Mouse (Mus musculus) cortical plate, adult 2 months (tissue): ENCODE measurements around the gene Prr18.

Source experiments
- CTCF ChIP-seq: fragments of 200-500 bp; IDR thresholded peaks from 2 replicates; pipeline ENCODE4 v1.5.1; 2011; ENCODE audit warnings: mild to moderate bottlenecking, control low read depth, low read length; ENCODE audit not compliant: insufficient read depth; ENCODE audit errors: extremely low read depth
- POLR2A ChIP-seq: fragments of 200-500 bp; IDR thresholded peaks from 2 replicates; pipeline ENCODE4 v1.6.1; 2011; ENCODE audit warnings: mild to moderate bottlenecking, low read length, control low read depth; ENCODE audit not compliant: insufficient read depth; ENCODE audit errors: extremely low read depth

DNA sequence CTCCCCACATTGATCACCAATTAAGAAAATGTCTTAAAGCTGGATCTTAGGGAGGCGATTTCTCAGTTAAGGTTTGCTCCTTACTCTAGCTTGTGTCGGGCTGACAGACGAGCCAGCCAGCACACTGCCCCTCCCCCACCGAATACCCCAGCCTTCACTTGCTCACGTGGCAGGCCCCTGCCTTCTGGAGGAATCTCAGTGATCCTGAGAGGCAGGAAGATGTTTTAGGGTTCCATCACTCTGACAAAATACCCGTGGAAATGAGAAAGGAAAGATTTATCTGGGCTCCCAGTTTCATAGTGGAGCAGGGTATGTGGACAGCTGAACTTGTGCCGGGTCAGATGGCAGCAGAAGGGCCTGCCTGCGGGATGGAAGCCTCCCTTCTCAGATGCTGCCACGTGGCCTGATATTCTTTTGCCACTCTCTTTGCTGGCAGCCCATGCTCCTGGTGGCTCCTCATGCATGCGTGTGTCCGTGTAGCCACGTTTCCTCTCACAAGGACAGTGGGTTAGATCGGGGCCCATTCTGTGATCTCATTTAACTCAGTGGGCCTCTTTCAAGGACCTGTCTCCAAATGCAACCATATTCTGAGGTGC lies 33.5 kb downstream of the Prr18 start:
- TF ChIP-seq POLR2A (no peak), CTCF (no peak)
